Mouse (Mus musculus): ENCODE results near the gene Lrrc34. TPM values are rescaled to one million over a fixed set of nuclear protein-coding genes. Genes with fewer than 3 reads are reported as not detected.
A peak's percentile ranks its signal among the peaks of the same experiment; 100 is the strongest.

The Lrrc34 gene
- total RNA-seq, 2 experiments from 2014 or later: 0.16 TPM; not detected in 1

- intact Hi-C loops (cut with DNase I): loop anchor here (2.0 to 10.0 kb wide), 3 partner anchors 191 to 396 kb away; partner anchors contain the start of genes Prkci and Sec62
- DNase-seq (ENCODE audit: low spot score in 2 of 2): no peak
Observed at GRCm38 (mm10) chr3:30601610-30602064, 46.0 kb downstream of the Lrrc34 start.

GRCm38 (mm10) chr3:30601175-30601574 lies 46.5 kb downstream of the Lrrc34 start:
- intact Hi-C loops (cut with DNase I): loop anchor here (5.0 to 10.0 kb wide), 2 partner anchors 354 to 396 kb away; partner anchors contain the start of gene Prkci

GRCm38 (mm10) chr3:30600717-30601116 lies 47.0 kb downstream of the Lrrc34 start:
- intact Hi-C loops (cut with DNase I): loop anchor here (5.0 to 10.0 kb wide), 2 partner anchors 354 to 397 kb away; partner anchors contain the start of gene Prkci

More at GRCm38 (mm10) chr3:30601175-30601574, 46.5 kb downstream of the Lrrc34 start:
- peak; percentile 89 to 95 for DNase-seq (ENCODE audit: low spot score in 2 of 2)

GRCm38 (mm10) chr3:30599711-30600545 lies 47.7 kb downstream of the Lrrc34 start, which contains the start of gene Actrt3:
TSS of gene Actrt3 (minus strand) at chr3:30599939.
- intact Hi-C loops (cut with DNase I): loop anchor here (5.0 to 10.0 kb wide), 2 partner anchors 355 to 397 kb away; partner anchors contain the start of gene Prkci
- peak; percentile 57 to 76 for DNase-seq (ENCODE audit: low spot score in 2 of 2)

More at GRCm38 (mm10) chr3:30600717-30601116, 47.0 kb downstream of the Lrrc34 start:
- peak; percentile 37 to 59 for DNase-seq (ENCODE audit: low spot score in 2 of 2)

- DNase-seq (ENCODE audit: low spot score in 2 of 2): no peak
- intact Hi-C loops (cut with DNase I): no loop called here
Observed at GRCm38 (mm10) chr3:30597271-30597670, 50.4 kb downstream of the Lrrc34 start.

GRCm38 (mm10) chr3:30595111-30595832 lies 52.4 kb downstream of the Lrrc34 start:
- peak; percentile 20 to 39 for DNase-seq (ENCODE audit: low spot score in 2 of 2)
- intact Hi-C loops (cut with DNase I): no loop called here

- peak in 1 of 2 experiments; percentile 13 for DNase-seq (ENCODE audit: low spot score in 2 of 2)
- intact Hi-C loops (cut with DNase I): no loop called here
Observed at GRCm38 (mm10) chr3:30593719-30594485, 53.8 kb downstream of the Lrrc34 start.

GRCm38 (mm10) chr3:30592418-30592853 lies 55.2 kb downstream of the Lrrc34 start:
- peak in 1 of 2 experiments; percentile 41 for DNase-seq (ENCODE audit: low spot score in 2 of 2)
- intact Hi-C loops (cut with DNase I): no loop called here

GRCm38 (mm10) chr3:30588865-30589264 lies 58.8 kb downstream of the Lrrc34 start:
- intact Hi-C loops (cut with DNase I): no loop called here
- no peak for DNase-seq (ENCODE audit: low spot score in 2 of 2)

Other genes with a start within 250 kb of the Lrrc34 start
- gene Mecom, start 99.9 kb downstream of the Lrrc34 start, total RNA-seq (2021): 1 to 10 TPM; 3.0 to 3.2 TPM
- under 1 TPM; 0.78 to 0.82 TPM for gene Actrt3, start 47.9 kb downstream of the Lrrc34 start, total RNA-seq (2021)
- 10 to 100 TPM; 14.7 to 18.8 TPM for gene Mynn, start 45.8 kb downstream of the Lrrc34 start, total RNA-seq (2021)
- gene Lrriq4, start 3.4 kb downstream of the Lrrc34 start, total RNA-seq (2021): not detected
- gene Lrrc31, start 52.0 kb upstream of the Lrrc34 start, total RNA-seq (2021): not detected
- not detected for gene Samd7, start 98.4 kb upstream of the Lrrc34 start, total RNA-seq (2021)
- gene Sec62, start 145.0 kb upstream of the Lrrc34 start, total RNA-seq (2021): 100 to 1,000 TPM; 115 to 117 TPM
- gene Gpr160, start 208.1 kb upstream of the Lrrc34 start, total RNA-seq (2021): under 1 TPM; 0.48 to 0.66 TPM

Data from left cerebral cortex, postnatal 25 days (tissue).